Mouse (Mus musculus) lung, postnatal 36 days (tissue): ENCODE measurements around the gene Prkce.
A peak's percentile ranks its signal among the peaks of the same experiment; 100 is the strongest.

Experiments used
- DNase-seq: peaks from one replicate; pipeline ENCODE4 v3.0.0; 2022; ENCODE audit warnings: mixed read lengths

The Prkce gene

GRCm38 (mm10) chr17:86529003-86529402 is 361.4 kb downstream of the Prkce start:
- no peak for DNase-seq

- no peak for DNase-seq
Measured at GRCm38 (mm10) chr17:86529411-86529810, 361.8 kb downstream of the Prkce start.

- no peak for DNase-seq
Measured at GRCm38 (mm10) chr17:86531231-86531630, 363.6 kb downstream of the Prkce start.

- peak; percentile 80 for DNase-seq
Measured at GRCm38 (mm10) chr17:86532783-86533548, 365.4 kb downstream of the Prkce start.

- DNase-seq = no peak
Measured at GRCm38 (mm10) chr17:86533549-86533851, 365.9 kb downstream of the Prkce start.

- DNase-seq = peak; percentile 79
Measured at GRCm38 (mm10) chr17:86535096-86535495, 367.5 kb downstream of the Prkce start.

- peak; percentile 97 for DNase-seq
Measured at GRCm38 (mm10) chr17:86535827-86536656, 368.5 kb downstream of the Prkce start.

- DNase-seq = no peak
Measured at GRCm38 (mm10) chr17:86539881-86540430, 372.4 kb downstream of the Prkce start.

- peak; percentile 59 for DNase-seq
Measured at GRCm38 (mm10) chr17:86546529-86546928, 378.9 kb downstream of the Prkce start.

- peak; percentile 89 for DNase-seq
Measured at GRCm38 (mm10) chr17:86549128-86549527, 381.5 kb downstream of the Prkce start.

- peak; percentile 82 for DNase-seq
Measured at GRCm38 (mm10) chr17:86551561-86551960, 384.0 kb downstream of the Prkce start.

- DNase-seq = peak; percentile 75
Measured at GRCm38 (mm10) chr17:86551995-86552394, 384.4 kb downstream of the Prkce start.

- DNase-seq = peak; percentile 72
Measured at GRCm38 (mm10) chr17:86559206-86559891, 391.8 kb downstream of the Prkce start.

- no peak for DNase-seq
Measured at GRCm38 (mm10) chr17:86560499-86560898, 392.9 kb downstream of the Prkce start.

- no peak for DNase-seq
Measured at GRCm38 (mm10) chr17:86570491-86570890, 402.9 kb downstream of the Prkce start.

GRCm38 (mm10) chr17:86571266-86571665 is 403.7 kb downstream of the Prkce start:
- no peak for DNase-seq

GRCm38 (mm10) chr17:86572136-86572535 is 404.6 kb downstream of the Prkce start:
- no peak for DNase-seq

- DNase-seq = peak; percentile 62
Measured at GRCm38 (mm10) chr17:86572576-86572975, 405.0 kb downstream of the Prkce start.

- DNase-seq = peak; percentile 34
Measured at GRCm38 (mm10) chr17:86573596-86574248, 406.1 kb downstream of the Prkce start.

GRCm38 (mm10) chr17:86580724-86581123 is 413.1 kb downstream of the Prkce start:
- no peak for DNase-seq

GRCm38 (mm10) chr17:86582341-86582740 is 414.8 kb downstream of the Prkce start:
- DNase-seq = peak; percentile 44

- no peak for DNase-seq
Measured at GRCm38 (mm10) chr17:86586441-86586840, 418.9 kb downstream of the Prkce start.
